Mouse (Mus musculus): ENCODE results near the gene Hoxd11. TPM values are rescaled to one million over a fixed set of nuclear protein-coding genes. Genes with fewer than 3 reads are reported as not detected.

Hoxd11 gene
- polyA plus RNA-seq, 1 experiment from 2014 or later, result not detected

GRCm38 (mm10) chr2:74667842-74668357 is 11.5 kb upstream of the Hoxd11 start, which contains the start of gene Hoxd13:
Gene Hoxd13, plus strand, starts transcription at chr2:74668310.
- peak within 1 kb of the TSS; percentile 31 for H3K4me3 ChIP-seq
- WGBS, result under 1% methylated on average over 31 of the region's 51 CpGs
- ATAC-seq (ENCODE audit: insufficient number of reproducible peaks, insufficient read depth, low FRiP score, low TSS enrichment), result no peak
- H3K27me3 ChIP-seq, result peaks cover 84% of the 10 kb centered on the region
- H3K9me3 ChIP-seq, result no peaks in the 10 kb centered on the region
- H3K4me2 ChIP-seq (replicated peaks), result peak within 1 kb of the TSS; percentile 57
- H3K27ac ChIP-seq, result no peak within 1 kb of the TSS
- no peaks in the 10 kb centered on the region for H3K36me3 ChIP-seq
- H3K9ac ChIP-seq, result peak within 1 kb of the TSS; percentile 19; the same call in 1 of the 2 replicates
- H3K4me1 ChIP-seq, result peaks cover 12% of the 10 kb centered on the region

DNA sequence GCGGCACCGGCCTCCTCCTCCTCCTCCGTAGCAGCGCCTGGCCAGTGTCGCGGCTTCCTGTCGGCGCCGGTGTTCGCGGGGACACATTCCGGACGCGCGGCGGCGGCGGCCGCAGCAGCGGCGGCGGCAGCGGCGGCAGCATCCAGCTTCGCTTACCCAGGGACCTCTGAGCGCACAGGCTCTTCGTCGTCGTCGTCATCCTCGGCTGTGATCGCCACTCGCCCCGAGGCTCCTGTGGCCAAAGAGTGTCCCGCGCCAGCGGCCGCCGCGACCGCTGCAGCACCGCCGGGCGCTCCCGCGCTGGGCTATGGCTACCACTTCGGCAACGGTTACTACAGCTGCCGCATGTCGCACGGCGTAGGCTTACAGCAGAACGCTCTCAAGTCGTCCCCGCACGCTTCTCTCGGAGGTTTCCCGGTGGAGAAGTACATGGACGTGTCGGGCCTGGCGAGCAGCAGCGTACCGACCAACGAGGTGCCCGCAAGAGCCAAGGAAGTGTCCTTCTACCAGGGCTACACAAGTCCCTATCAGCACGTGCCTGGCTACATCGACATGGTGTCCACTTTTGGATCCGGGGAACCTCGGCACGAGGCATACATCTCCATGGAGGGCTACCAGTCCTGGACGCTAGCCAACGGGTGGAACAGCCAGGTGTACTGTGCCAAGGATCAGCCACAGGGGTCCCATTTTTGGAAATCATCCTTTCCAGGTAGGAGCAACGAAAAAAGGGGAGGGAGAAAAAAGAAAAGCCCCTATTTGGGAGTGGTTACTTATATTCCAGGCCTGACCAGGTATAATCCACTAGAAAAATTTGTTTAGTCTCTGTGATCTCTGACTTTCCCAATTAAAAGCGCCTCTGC is 10.8 kb upstream of the Hoxd11 start:
- H3K4me2 ChIP-seq (replicated peaks), result peak overlapping the region; percentile 57
- no peak overlapping the region for H3K27ac ChIP-seq
- under 1% methylated on average over 53 of the region's 74 CpGs for WGBS

DNA sequence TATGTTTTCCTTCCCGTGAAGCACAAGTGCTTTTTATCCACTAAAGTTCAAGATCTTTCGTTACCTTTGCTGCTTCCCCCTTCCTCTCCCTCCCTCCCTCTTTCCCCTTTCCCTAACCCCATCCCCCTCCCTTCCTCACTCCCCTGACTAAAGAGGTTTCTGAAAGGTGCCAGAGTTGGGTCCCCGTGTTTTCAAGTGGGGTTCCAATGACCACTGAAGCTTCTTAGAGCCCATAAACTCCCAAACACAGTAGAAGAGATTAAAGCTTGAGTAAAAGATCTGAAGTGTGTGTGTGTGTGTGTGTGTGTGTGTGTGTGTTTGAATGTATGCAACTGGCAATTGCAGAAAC is 10.2 kb upstream of the Hoxd11 start:
- Histone ChIP-seq H3K9me3 (no peaks in the 10 kb centered on the region), H3K4me3 (no peak overlapping the region), H3K4me2 (replicated peaks) (no peak overlapping the region), H3K4me1 (peaks cover 19% of the 10 kb centered on the region), H3K36me3 (no peaks in the 10 kb centered on the region), H3K9ac (no peak overlapping the region), H3K27ac (no peak overlapping the region), H3K27me3 (peaks cover 84% of the 10 kb centered on the region)
- WGBS, result under 1% methylated on average over 3 of the region's 3 CpGs
- ATAC-seq (ENCODE audit: insufficient number of reproducible peaks, insufficient read depth, low FRiP score, low TSS enrichment), result no peak

More for the DNA sequence above, 10.8 kb upstream of the Hoxd11 start:
- no peaks in the 10 kb centered on the region for H3K36me3 ChIP-seq
- peak overlapping the region; percentile 19; the same call in 1 of the 2 replicates for H3K9ac ChIP-seq
- ATAC-seq (ENCODE audit: insufficient number of reproducible peaks, insufficient read depth, low FRiP score, low TSS enrichment), result 0 out of 2 replicates have a peak, but pooled peaks have one; percentile 47
- peak overlapping the region; percentile 31 for H3K4me3 ChIP-seq
- no peaks in the 10 kb centered on the region for H3K9me3 ChIP-seq
- H3K4me1 ChIP-seq, result peaks cover 14% of the 10 kb centered on the region
- peaks cover 84% of the 10 kb centered on the region for H3K27me3 ChIP-seq

GRCm38 (mm10) chr2:74669650-74670235 is 9.6 kb upstream of the Hoxd11 start:
- Histone ChIP-seq H3K27ac (no peak overlapping the region), H3K4me3 (no peak overlapping the region), H3K36me3 (no peaks in the 10 kb centered on the region), H3K9me3 (no peaks in the 10 kb centered on the region), H3K9ac (no peak overlapping the region), H3K4me1 (peaks cover 19% of the 10 kb centered on the region), H3K4me2 (replicated peaks) (no peak overlapping the region), H3K27me3 (peaks cover 84% of the 10 kb centered on the region)
- ATAC-seq (ENCODE audit: insufficient number of reproducible peaks, insufficient read depth, low FRiP score, low TSS enrichment), result no peak
- 3% methylated on average over 14 of the region's 14 CpGs for WGBS

GRCm38 (mm10) chr2:74670632-74671188 is 8.6 kb upstream of the Hoxd11 start:
- Histone ChIP-seq H3K4me3 (no peak overlapping the region), H3K9ac (no peak overlapping the region), H3K27ac (no peak overlapping the region), H3K4me1 (peaks cover 19% of the 10 kb centered on the region), H3K9me3 (no peaks in the 10 kb centered on the region), H3K4me2 (replicated peaks) (no peak overlapping the region), H3K36me3 (no peaks in the 10 kb centered on the region), H3K27me3 (peaks cover 88% of the 10 kb centered on the region)
- ATAC-seq (ENCODE audit: insufficient number of reproducible peaks, insufficient read depth, low FRiP score, low TSS enrichment), result no peak
- 2% methylated on average over 3 of the region's 3 CpGs for WGBS

DNA sequence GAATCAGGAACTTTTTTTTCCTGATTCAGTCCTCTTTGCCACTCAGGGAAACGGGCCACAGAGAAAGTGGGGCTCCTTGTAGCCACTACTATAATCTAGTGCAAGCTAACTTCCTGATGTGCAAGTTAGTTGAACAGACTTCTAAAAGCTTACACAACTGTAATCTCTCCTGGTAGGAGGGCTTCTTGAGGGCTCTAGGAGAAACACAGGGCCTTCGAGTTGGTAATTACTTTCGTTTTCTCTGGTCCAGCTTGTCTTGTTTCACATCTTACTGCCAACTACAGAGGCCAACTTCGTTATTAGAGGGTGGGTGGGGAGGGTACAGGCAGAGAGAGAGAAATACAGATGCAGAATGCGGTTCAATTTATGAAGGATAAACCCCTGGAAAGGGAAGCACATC is 7.5 kb upstream of the Hoxd11 start:
- peaks cover 91% of the 10 kb centered on the region for H3K27me3 ChIP-seq
- no peak overlapping the region for H3K27ac ChIP-seq
- no peak overlapping the region for H3K4me2 ChIP-seq (replicated peaks)
- no peaks in the 10 kb centered on the region for H3K9me3 ChIP-seq
- H3K36me3 ChIP-seq, result no peaks in the 10 kb centered on the region
- whole genome bisulfite sequencing, result 3% methylated on average over 5 of the region's 5 CpGs
- no peak overlapping the region for H3K4me3 ChIP-seq
- H3K9ac ChIP-seq, result no peak overlapping the region
- peaks cover 19% of the 10 kb centered on the region for H3K4me1 ChIP-seq
- ATAC-seq (ENCODE audit: insufficient number of reproducible peaks, insufficient read depth, low FRiP score, low TSS enrichment), result no peak

- under 1% methylated on average over 40 of the region's 40 CpGs for WGBS
- Histone ChIP-seq H3K4me1 (peaks cover 18% of the 10 kb centered on the region), H3K4me3 (peak overlapping the region; percentile 28), H3K9ac (no peak overlapping the region), H3K36me3 (no peaks in the 10 kb centered on the region), H3K27me3 (peaks cover 93% of the 10 kb centered on the region), H3K9me3 (no peaks in the 10 kb centered on the region), H3K27ac (no peak overlapping the region), H3K4me2 (replicated peaks) (peak overlapping the region; percentile 47)
- ATAC-seq (ENCODE audit: insufficient number of reproducible peaks, insufficient read depth, low FRiP score, low TSS enrichment), result no peak
Observed at GRCm38 (mm10) chr2:74672481-74673362, 6.6 kb upstream of the Hoxd11 start.

DNA sequence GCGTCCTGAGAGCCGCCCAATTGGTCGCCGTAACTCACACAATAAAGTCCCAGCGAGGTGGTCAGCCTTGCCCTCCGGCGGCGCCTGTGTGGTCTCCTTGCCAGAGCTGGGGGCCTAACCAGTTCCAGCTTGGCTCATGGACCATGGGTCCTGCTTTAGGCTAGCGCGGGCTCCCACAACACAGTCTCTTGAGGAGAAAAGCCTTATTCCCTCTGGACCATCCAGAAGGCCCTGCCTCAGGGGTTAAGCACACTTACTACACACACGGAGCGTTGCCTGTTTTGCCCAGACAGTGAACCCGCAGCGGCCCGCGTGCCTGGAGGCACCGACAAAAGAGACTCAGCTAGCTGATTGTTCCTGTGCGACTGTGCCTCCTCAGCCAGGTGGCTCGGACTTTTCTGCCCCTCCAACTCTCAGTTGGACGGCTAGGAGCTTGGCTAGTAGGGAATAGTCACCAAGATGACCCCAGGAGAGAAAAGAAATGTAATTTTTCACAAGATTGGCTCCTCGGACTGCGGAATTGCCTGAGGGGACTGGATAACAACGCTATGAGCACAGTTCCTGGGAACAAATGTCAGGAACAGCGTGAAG is 5.4 kb upstream of the Hoxd11 start:
- no peak overlapping the region for H3K27ac ChIP-seq
- no peaks in the 10 kb centered on the region for H3K9me3 ChIP-seq
- under 1% methylated on average over 24 of the region's 24 CpGs for WGBS
- no peak overlapping the region for H3K4me3 ChIP-seq
- no peak overlapping the region for H3K9ac ChIP-seq
- H3K36me3 ChIP-seq, result no peaks in the 10 kb centered on the region
- peaks cover 92% of the 10 kb centered on the region for H3K27me3 ChIP-seq
- H3K4me2 ChIP-seq (replicated peaks), result no peak overlapping the region
- 0 out of 2 replicates have a peak, but pooled peaks cover 10% of the 10 kb centered on the region for H3K4me1 ChIP-seq
- ATAC-seq (ENCODE audit: insufficient number of reproducible peaks, insufficient read depth, low FRiP score, low TSS enrichment), result no peak

DNA sequence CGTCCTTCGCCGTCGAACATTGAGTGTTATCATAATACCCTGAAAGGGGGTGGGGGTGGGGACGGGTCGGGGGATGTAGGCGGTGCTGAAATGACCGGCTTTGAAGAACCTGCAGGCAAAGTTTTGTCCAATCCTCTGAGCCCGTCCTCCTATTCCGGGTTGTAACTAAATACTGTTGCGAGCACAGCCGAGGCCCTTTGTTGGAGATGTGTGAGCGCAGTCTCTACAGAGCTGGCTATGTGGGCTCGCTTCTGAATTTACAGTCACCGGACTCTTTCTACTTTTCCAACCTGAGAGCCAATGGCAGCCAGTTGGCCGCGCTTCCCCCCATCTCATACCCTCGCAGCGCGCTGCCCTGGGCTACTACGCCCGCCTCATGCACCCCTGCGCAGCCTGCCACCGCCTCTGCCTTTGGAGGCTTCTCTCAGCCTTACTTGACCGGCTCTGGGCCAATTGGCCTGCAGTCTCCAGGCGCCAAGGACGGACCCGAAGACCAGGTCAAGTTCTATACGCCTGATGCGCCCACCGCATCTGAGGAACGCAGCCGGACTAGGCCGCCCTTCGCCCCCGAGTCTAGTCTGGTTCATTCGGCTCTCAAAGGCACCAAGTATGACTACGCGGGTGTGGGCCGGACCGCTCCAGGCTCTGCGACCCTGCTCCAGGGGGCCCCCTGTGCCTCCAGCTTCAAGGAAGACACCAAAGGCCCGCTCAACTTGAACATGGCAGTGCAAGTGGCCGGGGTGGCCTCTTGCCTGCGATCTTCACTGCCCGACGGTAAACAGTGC is 4.3 kb upstream of the Hoxd11 start, which contains the start of gene Hoxd12:
Gene Hoxd12, plus strand, starts transcription at position 133 of the 785 bp plus-strand sequence.
- Histone ChIP-seq H3K4me1 (0 out of 2 replicates have a peak, but pooled peaks cover 16% of the 10 kb centered on the region), H3K36me3 (no peaks in the 10 kb centered on the region), H3K4me2 (replicated peaks) (no peak within 1 kb of the TSS), H3K27ac (no peak within 1 kb of the TSS), H3K9ac (no peak within 1 kb of the TSS), H3K4me3 (no peak within 1 kb of the TSS), H3K9me3 (no peaks in the 10 kb centered on the region), H3K27me3 (peaks cover 95% of the 10 kb centered on the region)
- no peak for ATAC-seq (ENCODE audit: insufficient number of reproducible peaks, insufficient read depth, low FRiP score, low TSS enrichment)
- WGBS, result 2% methylated on average over 47 of the region's 47 CpGs

DNA sequence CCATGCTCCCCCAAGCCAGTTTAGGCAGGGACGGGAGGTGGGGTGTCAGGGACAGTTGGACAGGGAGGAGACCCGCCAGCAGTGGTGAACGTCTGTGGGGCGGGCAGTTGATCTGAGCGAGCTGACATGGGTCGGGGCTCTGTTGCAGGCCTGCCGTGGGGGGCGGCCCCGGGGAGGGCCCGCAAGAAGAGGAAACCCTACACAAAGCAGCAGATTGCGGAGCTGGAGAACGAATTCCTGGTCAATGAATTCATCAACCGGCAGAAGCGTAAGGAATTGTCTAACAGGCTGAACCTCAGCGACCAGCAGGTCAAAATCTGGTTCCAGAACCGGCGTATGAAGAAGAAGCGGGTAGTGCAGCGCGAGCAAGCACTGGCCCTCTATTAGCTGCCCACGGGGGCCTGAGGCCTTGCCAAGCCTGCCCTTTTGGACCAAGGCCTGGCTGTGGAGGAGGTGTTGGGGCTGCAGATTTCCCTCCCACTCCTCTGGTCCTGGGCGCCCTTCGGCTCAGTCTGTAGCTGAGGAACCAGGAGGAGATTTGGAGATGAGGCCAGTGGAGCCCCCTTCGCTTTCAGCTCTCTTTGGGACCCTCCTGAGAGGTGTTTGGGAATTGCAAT is 3.6 kb upstream of the Hoxd11 start:
- Histone ChIP-seq H3K27ac (no peak overlapping the region), H3K4me2 (replicated peaks) (no peak overlapping the region), H3K4me1 (0 out of 2 replicates have a peak, but pooled peaks cover 16% of the 10 kb centered on the region), H3K9ac (no peak overlapping the region), H3K27me3 (peaks cover 98% of the 10 kb centered on the region), H3K9me3 (no peaks in the 10 kb centered on the region), H3K36me3 (no peaks in the 10 kb centered on the region), H3K4me3 (no peak overlapping the region)
- ATAC-seq (ENCODE audit: insufficient number of reproducible peaks, insufficient read depth, low FRiP score, low TSS enrichment), result 0 out of 2 replicates have a peak, but pooled peaks have one; percentile 28
- WGBS, result 5% methylated on average over 23 of the region's 24 CpGs

Measured in embryonic facial prominence, embryonic 12.5 days (tissue).